Mouse (Mus musculus): ENCODE results near the gene Negr1.
A peak's percentile ranks its signal among the peaks of the same experiment; 100 is the strongest.

Negr1 gene

GRCm38 (mm10) chr3:156561524-156562423 lies at the start of gene Negr1:
Gene Negr1 (plus strand): TSS chr3:156561794.
- peak; percentile 84 for DNase-seq (ENCODE audit: extremely low spot score, low spot score)

- no peak for DNase-seq (ENCODE audit: extremely low spot score, low spot score)
These were observed 35.1 kb upstream of the Negr1 start for GRCm38 (mm10) chr3:156526461-156526933.

DNA sequence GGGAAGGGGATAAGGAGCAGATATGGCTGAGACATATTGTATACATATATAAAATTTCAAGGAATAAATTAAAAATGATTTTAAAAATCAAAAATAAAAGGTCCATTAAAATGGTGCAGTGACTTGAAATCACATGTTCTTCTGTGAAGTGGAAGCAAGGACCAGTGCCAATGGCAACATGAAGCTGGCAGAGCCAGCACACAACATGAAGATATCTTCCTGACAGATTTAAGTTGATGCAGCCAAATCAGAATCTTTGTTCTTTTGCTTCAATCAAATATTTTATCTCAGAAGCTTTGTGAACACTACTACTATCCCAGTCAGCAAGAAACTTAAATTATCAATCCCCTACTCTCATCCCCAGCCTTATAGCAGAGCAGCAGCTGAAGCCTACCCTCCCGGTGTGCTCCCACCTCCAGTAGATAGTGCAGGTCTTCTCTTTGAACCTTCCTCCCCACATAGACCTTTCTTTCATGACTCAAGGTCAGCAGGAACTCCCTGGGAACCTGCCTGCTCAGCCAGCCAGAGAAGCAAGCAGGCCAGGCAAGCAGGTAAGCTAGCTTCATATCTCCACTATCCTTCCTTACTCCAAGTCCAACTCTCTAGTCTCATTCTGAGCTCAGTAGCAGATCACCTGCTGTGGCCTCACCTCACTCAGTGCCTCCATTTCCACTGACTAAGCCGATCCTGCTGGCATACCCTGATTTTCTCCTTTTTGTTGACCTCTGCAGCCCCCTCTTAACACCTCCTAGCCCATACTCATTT lies 34.2 kb upstream of the Negr1 start:
- no peak for DNase-seq (ENCODE audit: extremely low spot score, low spot score)

DNA sequence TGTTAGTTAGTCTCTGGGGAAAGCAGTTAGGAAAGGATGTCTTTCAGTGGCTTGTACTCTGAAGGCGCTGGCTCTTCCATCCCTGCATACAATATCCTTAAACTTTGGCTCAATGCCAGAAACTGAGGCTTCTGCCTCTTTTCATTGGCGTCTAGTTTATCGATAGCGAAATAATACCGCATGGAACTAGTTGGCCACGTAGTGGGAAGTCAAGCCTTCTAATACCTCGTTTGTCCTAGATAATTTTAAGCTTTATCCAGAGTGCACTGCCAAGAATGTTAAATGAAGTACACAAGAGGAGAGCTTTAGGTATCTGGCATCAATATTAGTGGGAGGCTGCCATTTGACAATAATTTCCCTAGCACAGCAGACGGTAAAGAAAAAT lies 2.2 kb upstream of the Negr1 start:
- no peak for DNase-seq (ENCODE audit: extremely low spot score, low spot score)

GRCm38 (mm10) chr3:156559826-156560471 lies 1.6 kb upstream of the Negr1 start:
- peak; percentile 15 for DNase-seq (ENCODE audit: extremely low spot score, low spot score)

GRCm38 (mm10) chr3:156560766-156561165 lies 828 bp upstream of the Negr1 start:
- peak; percentile 79 for DNase-seq (ENCODE audit: extremely low spot score, low spot score)

DNA sequence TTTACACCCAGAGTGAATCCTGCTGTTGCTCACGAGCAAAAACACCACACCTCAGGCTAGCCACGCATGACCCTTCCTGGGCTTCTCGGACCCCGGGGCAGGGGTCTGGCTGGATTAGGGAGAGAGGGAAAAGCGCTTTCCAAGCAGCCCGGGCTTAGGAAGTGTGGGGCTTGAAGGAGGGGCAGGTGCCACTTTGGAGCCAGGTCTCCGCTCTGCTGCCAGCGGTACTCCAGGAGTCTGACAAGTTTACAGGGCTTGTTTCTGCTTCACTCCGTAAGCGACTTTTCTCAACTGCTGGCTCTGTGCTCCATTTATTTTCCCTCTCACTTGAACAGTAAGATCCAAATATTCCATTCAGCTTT lies 811 bp downstream of the Negr1 start:
- DNase-seq (ENCODE audit: extremely low spot score, low spot score) = no peak

DNA sequence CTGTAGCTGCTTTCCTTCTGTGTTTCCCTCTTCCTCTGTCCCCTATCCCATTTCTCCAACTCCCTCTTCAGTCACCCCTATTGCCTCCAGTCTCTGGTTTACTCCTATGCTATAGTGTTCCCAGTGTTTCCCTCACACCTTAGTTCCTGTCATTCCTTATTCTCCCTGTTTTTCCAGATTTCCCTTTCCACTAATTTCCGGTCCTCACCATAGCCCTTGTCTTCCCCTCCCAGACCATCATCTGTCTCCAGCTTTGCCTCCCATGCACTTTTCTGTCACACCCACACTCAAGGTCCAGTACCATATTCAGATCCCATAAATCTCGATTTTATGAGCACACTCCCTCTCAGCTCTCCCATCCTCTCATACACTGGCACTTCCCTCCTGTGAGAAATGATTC lies 1.2 kb downstream of the Negr1 start:
- no peak for DNase-seq (ENCODE audit: extremely low spot score, low spot score)

- no peak for DNase-seq (ENCODE audit: extremely low spot score, low spot score)
These were observed 1.8 kb downstream of the Negr1 start for GRCm38 (mm10) chr3:156563353-156563752.

- DNase-seq (ENCODE audit: extremely low spot score, low spot score) = no peak
These were observed 11.9 kb downstream of the Negr1 start for GRCm38 (mm10) chr3:156573465-156573864.

GRCm38 (mm10) chr3:156576292-156576691 lies 14.7 kb downstream of the Negr1 start:
- no peak for DNase-seq (ENCODE audit: extremely low spot score, low spot score)

DNA sequence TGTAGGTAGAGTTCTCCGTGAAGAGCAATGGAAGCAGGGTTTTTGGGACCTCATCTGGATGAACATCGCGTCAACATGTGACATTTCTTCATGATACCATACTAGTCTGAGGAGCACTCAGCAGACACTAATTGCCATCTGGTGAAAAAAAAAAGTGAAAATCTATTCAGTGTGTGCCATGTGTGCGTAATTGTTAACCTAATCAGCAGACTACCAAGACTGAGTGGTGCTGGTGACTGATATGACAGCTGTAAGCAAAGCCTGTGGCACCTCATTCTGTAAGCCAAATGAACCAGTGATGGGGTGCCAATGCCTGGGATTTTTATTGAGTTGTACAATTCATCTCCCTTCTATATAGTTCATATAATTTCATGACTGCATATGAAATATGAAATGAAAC lies 29.0 kb downstream of the Negr1 start:
- no peak for DNase-seq (ENCODE audit: extremely low spot score, low spot score)

GRCm38 (mm10) chr3:156591125-156591524 lies 29.5 kb downstream of the Negr1 start:
- no peak for DNase-seq (ENCODE audit: extremely low spot score, low spot score)

DNA sequence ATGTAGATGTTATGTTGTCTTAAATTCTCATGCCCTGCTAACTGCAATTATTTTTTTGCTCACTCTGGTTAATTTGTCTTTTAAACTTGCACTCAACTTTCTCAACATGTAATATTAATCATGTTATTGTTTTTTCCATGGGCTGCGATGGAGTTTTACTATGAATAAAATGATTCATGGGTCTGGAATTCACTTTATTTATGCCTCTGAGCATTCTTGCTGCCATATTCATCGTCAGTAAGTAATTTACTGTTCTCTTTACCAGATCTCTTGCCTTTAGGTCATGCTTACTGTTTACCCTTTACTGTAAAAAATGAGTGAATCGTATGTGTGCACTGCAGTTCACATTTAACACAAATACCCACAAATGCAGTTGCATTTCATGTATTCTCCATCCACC lies 45.3 kb downstream of the Negr1 start:
- DNase-seq (ENCODE audit: extremely low spot score, low spot score) = no peak

- no peak for DNase-seq (ENCODE audit: extremely low spot score, low spot score)
These were observed 58.3 kb downstream of the Negr1 start for GRCm38 (mm10) chr3:156619921-156620320.

DNA sequence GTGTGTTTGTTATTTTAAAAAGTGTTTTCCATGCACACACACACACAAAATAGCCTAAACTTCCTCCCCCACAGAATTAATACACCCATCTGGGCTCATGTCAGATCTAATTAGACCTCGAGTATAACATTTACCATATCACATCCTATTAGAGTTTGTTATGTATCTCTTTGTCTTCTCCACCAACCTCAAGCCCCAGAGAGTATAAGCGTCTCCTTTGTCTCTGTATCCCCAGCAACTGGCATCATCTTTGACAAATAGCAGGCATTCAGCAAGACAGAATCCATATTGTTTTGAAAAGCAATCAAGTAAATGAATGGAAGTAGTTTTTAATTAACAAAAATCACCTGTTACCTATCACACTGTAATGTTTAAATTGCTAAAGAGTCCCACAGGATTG lies 67.0 kb downstream of the Negr1 start:
- DNase-seq (ENCODE audit: extremely low spot score, low spot score) = no peak

- no peak for DNase-seq (ENCODE audit: extremely low spot score, low spot score)
These were observed 71.3 kb downstream of the Negr1 start for GRCm38 (mm10) chr3:156632942-156633341.

- DNase-seq (ENCODE audit: extremely low spot score, low spot score) = no peak
These were observed 77.8 kb downstream of the Negr1 start for GRCm38 (mm10) chr3:156639382-156639781.

GRCm38 (mm10) chr3:156643710-156644363 lies 82.2 kb downstream of the Negr1 start:
- DNase-seq (ENCODE audit: extremely low spot score, low spot score) = no peak

GRCm38 (mm10) chr3:156648378-156648777 lies 86.8 kb downstream of the Negr1 start:
- no peak for DNase-seq (ENCODE audit: extremely low spot score, low spot score)

GRCm38 (mm10) chr3:156662553-156662952 lies 101.0 kb downstream of the Negr1 start:
- DNase-seq (ENCODE audit: extremely low spot score, low spot score) = no peak
